Mouse (Mus musculus) right cerebral cortex, postnatal 25 days (tissue): ENCODE data around the gene Yaf2.
"Not testable (repeated sequence)": the region's sequence is repeated elsewhere in the genome, so short reads cannot be mapped to it uniquely, and the experiment has no call there.

ENCODE experiments used
- DNase-seq: peaks from one replicate; pipeline ENCODE4 v3.0.0; 2022

Yaf2 gene

DNA sequence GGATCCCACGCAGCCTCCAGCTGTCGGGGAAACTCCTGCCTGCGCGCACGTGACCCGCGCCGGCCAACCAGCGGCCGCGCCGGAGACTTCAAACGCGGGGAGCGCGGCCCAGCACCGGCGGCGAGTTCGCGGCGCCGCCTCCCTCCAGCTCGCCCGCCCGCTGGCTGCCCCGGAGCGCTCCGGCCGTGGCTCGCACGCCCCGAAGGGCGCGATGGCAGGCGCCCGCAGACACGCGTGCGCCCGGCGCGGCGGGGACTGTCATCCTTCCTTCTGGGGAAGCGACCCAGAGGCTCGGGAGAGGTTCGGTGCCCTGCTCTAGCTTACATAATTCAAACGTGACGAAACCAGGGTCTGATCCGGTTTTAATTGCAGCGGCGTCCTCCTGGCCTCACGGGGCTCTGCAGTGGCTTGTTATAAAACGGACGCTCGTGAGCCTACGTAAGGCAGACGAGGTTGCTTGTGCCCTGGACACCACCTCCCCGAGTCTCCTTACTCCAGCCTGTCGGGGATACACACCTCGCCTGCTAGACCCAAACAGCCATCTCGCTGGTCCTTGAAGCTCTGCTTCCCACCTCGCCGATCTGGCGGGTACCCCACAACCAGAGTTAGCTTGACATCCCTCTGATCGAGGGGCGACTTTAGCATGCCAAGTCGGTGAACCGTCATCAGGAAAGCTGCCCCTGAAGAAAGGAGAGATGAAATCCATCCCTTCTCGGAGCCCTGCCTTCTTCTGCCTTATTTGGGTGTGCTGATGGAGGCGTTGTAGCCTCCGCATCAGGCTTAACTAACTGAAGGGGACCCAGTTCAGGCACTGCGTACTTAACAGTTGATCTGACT, at the start of gene Yaf2:
TSS of gene Yaf2 (minus strand) at position 11 of the 837 bp plus-strand sequence.
- DNase-seq: peak; percentile 90

- DNase-seq: no peak
Measured at GRCm38 (mm10) chr15:93381337-93381736, 44.6 kb upstream of the Yaf2 start.

DNA sequence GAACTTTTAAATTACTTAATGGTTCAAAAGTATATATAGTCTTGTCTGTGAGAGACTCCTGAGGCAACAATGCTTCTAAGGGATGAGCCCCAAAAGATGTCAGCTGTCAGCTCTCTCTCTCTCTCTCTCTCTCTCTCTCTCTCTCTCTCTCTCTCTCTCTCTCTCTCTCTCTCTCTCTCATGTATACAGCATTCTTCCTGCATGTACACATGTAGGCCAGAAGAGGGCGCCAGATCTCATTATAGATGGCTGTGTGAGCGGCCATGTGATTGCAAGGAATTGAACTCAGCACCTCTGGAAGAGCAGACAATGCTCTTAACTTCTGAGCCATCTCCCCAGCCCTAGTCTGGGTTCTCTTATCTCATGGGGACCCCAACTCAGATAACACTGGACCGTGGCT, 42.4 kb upstream of the Yaf2 start:
- DNase-seq: no peak

DNA sequence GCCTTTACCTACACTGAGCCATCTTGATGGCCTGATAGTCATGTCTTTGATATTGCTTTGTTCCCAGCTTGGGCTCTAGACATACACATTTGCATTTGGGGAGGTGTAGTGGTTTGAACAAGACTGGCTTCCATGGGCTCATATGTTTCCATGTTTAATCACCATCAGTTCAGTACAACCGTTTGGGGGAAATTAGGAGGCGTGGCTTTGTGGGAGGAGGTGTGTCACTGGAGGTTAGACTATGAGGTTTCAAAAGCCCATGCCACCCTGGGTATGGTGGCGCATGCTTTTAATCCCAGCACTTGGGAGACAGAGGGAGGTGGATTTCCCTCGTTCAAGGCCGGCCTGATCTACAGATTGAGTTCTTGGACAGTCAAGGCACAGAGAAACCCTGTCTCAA, 39.0 kb upstream of the Yaf2 start:
- no peak for DNase-seq

GRCm38 (mm10) chr15:93372525-93373119, 35.9 kb upstream of the Yaf2 start:
- not testable (repeated sequence) for DNase-seq

GRCm38 (mm10) chr15:93371838-93372237, 35.1 kb upstream of the Yaf2 start:
- no peak for DNase-seq

DNA sequence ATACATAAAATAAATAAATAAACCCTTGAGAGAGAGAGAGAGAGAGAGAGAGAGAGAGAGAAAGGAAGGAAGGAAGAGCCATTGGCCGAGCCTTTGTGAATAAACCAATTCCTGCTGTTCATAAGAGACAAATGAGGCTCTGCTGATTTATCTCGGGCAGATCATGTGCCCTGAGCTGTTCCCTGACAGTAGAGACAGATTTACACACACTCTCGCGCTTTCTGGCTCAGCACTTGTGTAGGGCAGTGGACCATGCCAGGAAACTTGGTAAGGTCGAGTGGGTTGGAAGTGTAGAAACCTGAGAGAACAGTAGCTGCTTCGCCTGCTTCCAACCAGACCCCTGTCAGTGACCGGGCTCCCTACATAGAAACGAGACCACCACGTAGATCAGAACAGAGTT, 31.8 kb upstream of the Yaf2 start:
- no peak for DNase-seq

- no peak for DNase-seq
Measured at GRCm38 (mm10) chr15:93365561-93365960, 28.8 kb upstream of the Yaf2 start.

- no peak for DNase-seq
Measured at GRCm38 (mm10) chr15:93358346-93359095, 21.8 kb upstream of the Yaf2 start.

GRCm38 (mm10) chr15:93340630-93341379, 4.1 kb upstream of the Yaf2 start:
- no peak for DNase-seq

DNA sequence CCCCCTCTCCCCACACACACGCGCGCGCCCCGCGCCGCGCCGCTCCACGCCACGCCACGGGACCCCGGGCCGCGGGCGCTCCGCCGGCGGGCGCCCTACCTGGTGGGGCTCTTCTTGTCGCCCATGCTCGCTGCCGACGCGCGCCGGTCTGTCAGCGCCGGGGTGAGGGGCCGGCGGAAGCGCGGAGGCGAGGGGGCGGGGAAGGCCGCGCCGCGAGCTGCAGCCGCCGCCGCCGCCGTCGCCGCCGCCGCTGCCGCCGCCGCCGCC, 144 bp downstream of the Yaf2 start:
- DNase-seq: no peak

GRCm38 (mm10) chr15:93335821-93336657, 696 bp downstream of the Yaf2 start:
- peak; percentile 26 for DNase-seq

DNA sequence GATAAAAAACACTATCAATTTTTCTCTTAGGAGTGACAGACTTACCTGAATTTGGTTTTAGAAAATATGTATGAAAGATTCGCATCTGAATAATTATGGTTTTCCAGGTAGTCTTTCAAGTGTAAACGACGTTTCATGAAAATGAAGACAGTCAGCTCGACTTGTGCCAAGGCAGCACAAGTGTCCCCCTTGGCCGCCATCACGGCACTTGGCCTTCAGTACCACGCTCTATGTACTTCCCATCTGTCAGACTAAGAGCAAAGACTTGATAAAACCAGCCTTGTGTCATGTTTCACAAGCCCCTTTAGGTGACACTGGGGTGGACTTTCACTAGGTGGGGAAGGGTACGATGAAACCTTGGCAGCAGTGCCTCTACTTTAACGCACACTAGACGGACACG, 5.5 kb downstream of the Yaf2 start:
- no peak for DNase-seq

- DNase-seq: no peak
Measured at GRCm38 (mm10) chr15:93327235-93327634, 9.5 kb downstream of the Yaf2 start.

- DNase-seq: no peak
Measured at GRCm38 (mm10) chr15:93326651-93327050, 10.1 kb downstream of the Yaf2 start.

GRCm38 (mm10) chr15:93325360-93325759, 11.4 kb downstream of the Yaf2 start:
- DNase-seq: no peak

GRCm38 (mm10) chr15:93318781-93319180, 18.0 kb downstream of the Yaf2 start:
- DNase-seq: no peak

- DNase-seq: not testable (repeated sequence)
Measured at GRCm38 (mm10) chr15:93310304-93310703, 26.4 kb downstream of the Yaf2 start.

- DNase-seq: no peak
Measured at GRCm38 (mm10) chr15:93298197-93298596, 38.5 kb downstream of the Yaf2 start.

DNA sequence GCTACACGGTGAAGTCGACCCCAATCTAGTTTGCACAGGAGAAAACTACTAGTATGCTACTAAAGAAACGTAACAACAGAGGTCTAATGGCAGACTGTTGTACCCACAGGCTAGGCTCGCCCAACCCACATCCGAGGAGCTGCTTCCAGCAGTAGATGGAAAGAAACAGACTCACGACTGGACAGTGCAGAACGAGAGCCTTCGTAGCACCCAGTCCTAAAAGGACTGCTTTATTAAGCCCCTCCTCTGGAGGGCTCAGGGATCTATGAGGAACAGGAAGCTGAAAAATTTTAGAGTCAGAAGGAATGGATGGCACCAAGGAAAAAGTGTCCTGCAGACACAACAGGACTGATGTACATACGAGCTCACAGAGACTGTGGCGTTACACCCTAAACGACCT, 42.3 kb downstream of the Yaf2 start:
- no peak for DNase-seq

GRCm38 (mm10) chr15:93288321-93288720, 48.4 kb downstream of the Yaf2 start:
- DNase-seq: no peak

DNA sequence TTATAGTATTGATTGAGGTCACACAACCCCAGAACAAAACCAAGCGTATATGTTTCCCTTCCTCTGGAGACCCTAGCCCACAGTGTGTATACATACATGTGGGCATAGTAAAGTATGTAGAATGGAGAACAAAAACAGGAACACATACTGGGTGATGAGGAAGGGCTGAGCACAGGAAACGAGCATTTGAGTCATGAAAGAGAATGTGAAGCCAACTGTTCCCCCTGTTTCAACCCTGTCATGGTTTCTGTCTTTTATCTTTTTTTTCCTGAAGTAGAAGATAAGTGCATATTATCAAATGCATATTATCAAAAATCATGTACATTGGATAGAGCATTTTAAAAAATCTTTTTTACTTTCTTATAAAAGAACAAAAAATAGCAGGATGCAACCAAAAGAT, 49.1 kb downstream of the Yaf2 start:
- DNase-seq: no peak
